Mouse (Mus musculus): ENCODE measurements at regions not wholly inside any gene's neighbourhood (a gene's known extent, or its start where the extent isn't known, plus 50 kb on each side); places are given as distances from the start of the nearest gene placed in this dataset.

DNA sequence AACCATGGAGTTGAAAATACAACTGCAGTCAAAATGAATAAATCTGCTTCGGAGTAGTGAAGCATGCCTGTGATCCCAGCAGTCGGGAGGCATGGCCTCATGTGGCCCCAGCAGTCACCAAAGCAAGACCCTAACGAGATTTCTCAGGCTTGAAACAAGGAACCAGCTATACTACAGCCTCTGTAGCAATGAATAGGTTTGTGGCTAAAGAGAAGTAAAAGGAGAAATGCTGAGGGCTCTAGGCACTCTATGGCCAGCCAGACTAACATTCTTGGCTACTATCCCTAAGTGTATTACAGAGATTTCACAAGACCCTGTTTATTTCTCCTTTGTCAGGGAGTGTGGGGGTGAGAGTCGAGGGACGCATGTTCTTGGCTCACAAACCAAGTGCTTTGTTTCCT lies 531.2 kb upstream of the Cdh11 start:
- Histone ChIP-seq H3K27me3 (ENCODE audit: insufficient read depth, low read length) (no peaks in the 10 kb centered on the region), H3K9me3 (ENCODE audit: low read length) (no peaks in the 10 kb centered on the region), H3K4me2 (ENCODE audit: low read depth, low read length) (no peak overlapping the region), H3K4me1 (ENCODE audit: insufficient read depth, low read length) (no peaks in the 10 kb centered on the region), H3K4me3 (ENCODE audit: low read length) (no peak overlapping the region), H3K36me3 (ENCODE audit: insufficient read depth, low read length) (no peaks in the 10 kb centered on the region), H3K27ac (no peak overlapping the region), H3K9ac (replicated peaks; ENCODE audit: low read length) (no peak overlapping the region)
- no peak for DNase-seq (ENCODE audit: low spot score)
- 28% methylated on average over 5 of the region's 5 CpGs for WGBS
- no peak for ATAC-seq
- TF ChIP-seq CTCF (IDR thresholded peaks at IDR 0.05; ENCODE audit: low read depth), result no peak

DNA sequence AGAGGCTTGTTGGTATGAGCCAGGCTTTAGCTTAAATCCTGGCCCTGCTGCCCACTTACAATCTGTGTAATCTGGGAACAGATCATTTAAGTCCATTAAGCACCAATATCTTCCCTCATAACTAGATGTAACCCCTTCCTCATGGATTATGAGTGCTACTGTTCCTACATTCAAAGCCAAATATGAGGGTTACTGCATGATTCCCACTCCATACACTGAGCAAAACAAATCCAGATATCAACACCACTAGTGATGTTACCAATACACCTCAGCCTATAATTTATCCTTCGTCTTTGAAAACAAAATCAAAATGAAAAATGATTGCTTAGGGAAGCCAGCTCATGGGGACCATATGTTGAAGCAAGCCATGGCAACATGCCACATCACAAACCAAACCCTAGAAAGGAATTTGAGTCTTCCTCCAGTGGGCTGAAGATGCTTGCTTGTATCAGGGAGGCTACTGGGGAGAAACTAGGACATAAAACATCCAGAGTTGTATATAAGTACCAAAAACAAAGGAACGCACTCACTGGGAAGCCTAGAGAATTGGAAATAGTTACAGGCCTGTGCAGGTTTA lies 531.8 kb upstream of the Cdh11 start:
- no peak for DNase-seq (ENCODE audit: low spot score)
- Histone ChIP-seq H3K36me3 (ENCODE audit: insufficient read depth, low read length) (no peaks in the 10 kb centered on the region), H3K4me2 (ENCODE audit: low read depth, low read length) (no peak overlapping the region), H3K9me3 (ENCODE audit: low read length) (no peaks in the 10 kb centered on the region), H3K4me3 (ENCODE audit: low read length) (no peak overlapping the region), H3K9ac (replicated peaks; ENCODE audit: low read length) (no peak overlapping the region), H3K4me1 (ENCODE audit: insufficient read depth, low read length) (no peaks in the 10 kb centered on the region), H3K27ac (no peak overlapping the region), H3K27me3 (ENCODE audit: insufficient read depth, low read length) (no peaks in the 10 kb centered on the region)
- WGBS, result 87% methylated on average over 2 of the region's 2 CpGs
- TF ChIP-seq CTCF (IDR thresholded peaks at IDR 0.05; ENCODE audit: low read depth), result no peak
- no peak for ATAC-seq

- no peak for TF ChIP-seq CTCF (IDR thresholded peaks at IDR 0.05; ENCODE audit: low read depth)
- DNase-seq (ENCODE audit: low spot score) (no peak), ATAC-seq (no peak)
- Histone ChIP-seq H3K36me3 (ENCODE audit: insufficient read depth, low read length) (no peaks in the 10 kb centered on the region), H3K9ac (replicated peaks; ENCODE audit: low read length) (no peak overlapping the region), H3K27ac (no peak overlapping the region), H3K4me2 (ENCODE audit: low read depth, low read length) (no peak overlapping the region), H3K27me3 (ENCODE audit: insufficient read depth, low read length) (no peaks in the 10 kb centered on the region), H3K4me3 (ENCODE audit: low read length) (no peak overlapping the region), H3K4me1 (ENCODE audit: insufficient read depth, low read length) (no peaks in the 10 kb centered on the region), H3K9me3 (ENCODE audit: low read length) (no peaks in the 10 kb centered on the region)
Measured at GRCm38 (mm10) chr8:103324016-103324665, 538.7 kb upstream of the Cdh11 start.

DNA sequence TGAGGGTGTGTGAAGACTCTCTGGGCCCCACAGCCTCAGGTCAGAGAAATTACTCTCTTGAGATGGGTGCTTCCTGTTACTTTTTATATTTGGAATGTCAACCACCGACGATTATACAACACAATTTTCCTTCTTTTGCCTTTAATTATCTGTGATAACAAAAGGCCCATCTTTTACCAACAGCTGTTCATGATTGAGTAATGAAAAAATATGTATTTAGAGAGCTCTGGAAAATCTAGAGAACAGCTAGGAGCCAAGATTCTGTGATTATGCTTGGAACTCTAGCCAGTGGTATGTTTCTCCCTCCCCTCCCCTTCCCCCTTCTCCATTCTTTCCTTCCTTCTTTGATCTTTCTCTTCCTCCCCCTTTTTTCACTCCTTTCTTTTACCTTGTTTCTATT lies 546.0 kb upstream of the Cdh11 start:
- Histone ChIP-seq H3K9ac (replicated peaks; ENCODE audit: low read length) (no peak overlapping the region), H3K4me1 (ENCODE audit: insufficient read depth, low read length) (no peaks in the 10 kb centered on the region), H3K4me3 (ENCODE audit: low read length) (no peak overlapping the region), H3K9me3 (ENCODE audit: low read length) (no peaks in the 10 kb centered on the region), H3K27me3 (ENCODE audit: insufficient read depth, low read length) (no peaks in the 10 kb centered on the region), H3K36me3 (ENCODE audit: insufficient read depth, low read length) (no peaks in the 10 kb centered on the region), H3K27ac (no peak overlapping the region), H3K4me2 (ENCODE audit: low read depth, low read length) (no peak overlapping the region)
- DNase-seq (ENCODE audit: low spot score) (no peak), ATAC-seq (no peak)
- TF ChIP-seq CTCF (IDR thresholded peaks at IDR 0.05; ENCODE audit: low read depth), result no peak
- 74% methylated on average over 2 of the region's 2 CpGs for WGBS

DNA sequence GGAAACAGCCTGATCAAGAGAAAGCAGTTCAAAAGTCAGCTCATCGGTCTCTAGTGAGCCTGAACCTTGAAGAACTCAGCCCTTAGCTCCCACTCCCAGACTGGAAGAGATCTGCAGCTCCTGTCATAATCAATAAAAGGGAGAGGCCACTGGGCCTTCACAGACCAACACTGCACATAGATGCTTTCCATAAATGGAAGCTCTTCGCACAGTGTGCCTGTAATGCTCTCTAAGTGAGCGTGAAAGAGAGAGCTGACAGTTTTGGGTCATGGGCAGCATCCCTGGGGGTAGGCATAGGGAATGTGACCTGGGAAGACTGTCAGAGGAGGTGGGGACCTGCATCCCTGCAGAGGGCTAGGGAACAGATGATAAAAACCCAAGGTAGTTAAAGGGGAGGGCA lies 551.9 kb upstream of the Cdh11 start:
- Histone ChIP-seq H3K4me1 (ENCODE audit: insufficient read depth, low read length) (no peaks in the 10 kb centered on the region), H3K27me3 (ENCODE audit: insufficient read depth, low read length) (no peaks in the 10 kb centered on the region; the same call in 1 of the 2 replicates), H3K36me3 (ENCODE audit: insufficient read depth, low read length) (no peaks in the 10 kb centered on the region), H3K4me2 (ENCODE audit: low read depth, low read length) (no peak overlapping the region), H3K4me3 (ENCODE audit: low read length) (no peak overlapping the region), H3K9ac (replicated peaks; ENCODE audit: low read length) (no peak overlapping the region), H3K27ac (no peak overlapping the region), H3K9me3 (ENCODE audit: low read length) (no peaks in the 10 kb centered on the region)
- 82% methylated on average over 3 of the region's 3 CpGs for WGBS
- ATAC-seq (no peak), DNase-seq (ENCODE audit: low spot score) (no peak)
- no peak for TF ChIP-seq CTCF (IDR thresholded peaks at IDR 0.05; ENCODE audit: low read depth)

GRCm38 (mm10) chr8:103339042-103339441 lies 553.6 kb upstream of the Cdh11 start:
- Histone ChIP-seq H3K36me3 (ENCODE audit: insufficient read depth, low read length) (no peaks in the 10 kb centered on the region), H3K27ac (no peak overlapping the region), H3K4me3 (ENCODE audit: low read length) (no peak overlapping the region), H3K4me2 (ENCODE audit: low read depth, low read length) (no peak overlapping the region), H3K4me1 (ENCODE audit: insufficient read depth, low read length) (no peaks in the 10 kb centered on the region), H3K9ac (replicated peaks; ENCODE audit: low read length) (no peak overlapping the region), H3K27me3 (ENCODE audit: insufficient read depth, low read length) (no peaks in the 10 kb centered on the region; the same call in 1 of the 2 replicates), H3K9me3 (ENCODE audit: low read length) (no peaks in the 10 kb centered on the region)
- TF ChIP-seq CTCF (IDR thresholded peaks at IDR 0.05; ENCODE audit: low read depth), result no peak
- DNase-seq (ENCODE audit: low spot score) (no peak), ATAC-seq (no peak)
- WGBS, result 90% methylated on average over 2 of the region's 2 CpGs

GRCm38 (mm10) chr8:103339951-103340350 lies 554.5 kb upstream of the Cdh11 start:
- Histone ChIP-seq H3K4me3 (ENCODE audit: low read length) (no peak overlapping the region), H3K27me3 (ENCODE audit: insufficient read depth, low read length) (no peaks in the 10 kb centered on the region; the same call in 1 of the 2 replicates), H3K9me3 (ENCODE audit: low read length) (no peaks in the 10 kb centered on the region), H3K4me2 (ENCODE audit: low read depth, low read length) (no peak overlapping the region), H3K9ac (replicated peaks; ENCODE audit: low read length) (no peak overlapping the region), H3K4me1 (ENCODE audit: insufficient read depth, low read length) (no peaks in the 10 kb centered on the region), H3K36me3 (ENCODE audit: insufficient read depth, low read length) (no peaks in the 10 kb centered on the region), H3K27ac (no peak overlapping the region)
- WGBS, result 86% methylated on average over 5 of the region's 5 CpGs
- DNase-seq (ENCODE audit: low spot score), result no peak
- TF ChIP-seq CTCF (IDR thresholded peaks at IDR 0.05; ENCODE audit: low read depth), result no peak
- ATAC-seq, result no peak

All from hindbrain, postnatal 0 days (tissue).